Mouse (Mus musculus): Measurements from ENCODE around the gene Ugt1a6a. TPM values are rescaled to one million over a fixed set of nuclear protein-coding genes. Genes with fewer than 3 reads are reported as not detected.

The Ugt1a6a gene
- total and polyA plus RNA-seq, 3 experiments: not detected

DNA sequence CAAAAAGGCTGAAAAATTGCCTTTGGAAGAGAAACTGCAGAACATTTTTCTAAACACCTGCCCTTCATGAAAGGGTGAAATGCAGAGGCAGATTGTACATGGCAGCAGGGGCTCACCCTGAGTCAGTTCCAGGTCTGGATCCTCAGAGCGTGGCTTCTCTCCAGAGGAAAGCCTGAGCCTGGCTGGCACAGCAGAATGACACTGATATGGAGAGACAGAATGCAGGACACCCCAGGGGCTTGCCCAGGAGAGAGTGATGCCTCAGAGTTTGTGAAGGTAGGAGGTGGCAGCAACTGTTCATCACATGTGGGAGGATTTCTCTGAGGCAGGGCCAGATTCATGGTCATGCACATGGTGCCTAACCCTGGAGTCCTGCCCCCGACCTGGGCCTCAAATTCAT is 65.4 kb downstream of the Ugt1a6a start:
- no peak for TF ChIP-seq EP300 (IDR thresholded peaks at IDR 0.05; ENCODE audit: low read depth in 1 of 2, low read length in 2 of 2)
- TF ChIP-seq MAZ (IDR thresholded peaks at IDR 0.05; ENCODE audit: low read depth, low read length): no peak
- no peak for TF ChIP-seq ZMIZ1 (IDR thresholded peaks at IDR 0.05; ENCODE audit: low read depth, low read length)
- TF ChIP-seq RCOR1 (IDR thresholded peaks at IDR 0.05; ENCODE audit: low read depth, low read length): no peak
- no peak for TF ChIP-seq CHD1 (IDR thresholded peaks at IDR 0.05; ENCODE audit: low read depth, low read length)
- no peak for TF ChIP-seq POLR2AphosphoS2 (IDR thresholded peaks at IDR 0.05; ENCODE audit: low read length)
- no peak for TF ChIP-seq ELF1 (IDR thresholded peaks at IDR 0.05; ENCODE audit: low read depth, low read length)
- no peak for TF ChIP-seq GATA1 (IDR thresholded peaks at IDR 0.05; ENCODE audit: low read depth, low read length)
- TF ChIP-seq JUND (IDR thresholded peaks at IDR 0.05; ENCODE audit: low read depth, low read length): no peak
- no peak for TF ChIP-seq ZNF384 (IDR thresholded peaks at IDR 0.05; ENCODE audit: low read depth, low read length)
- TF ChIP-seq USF2 (IDR thresholded peaks at IDR 0.05; ENCODE audit: borderline replicate concordance in 1 of 2, insufficient read depth in 1 of 2, low read depth in 1 of 2, low read length in 2 of 2): no peak
- Histone ChIP-seq H3K27ac (ENCODE audit: control insufficient read depth, low read depth, low read length) (no peak overlapping the region), H3K9ac (ENCODE audit: control insufficient read depth, low read depth, low read length, poor library complexity, severe bottlenecking) (no peak overlapping the region), H3K4me3 (ENCODE audit: control insufficient read depth in 1 of 2, insufficient read depth in 1 of 2, low read depth in 2 of 2, low read length in 2 of 2) (no peak overlapping the region), H3K79me2 (ENCODE audit: control insufficient read depth, insufficient read depth, low read length, poor library complexity) (no peaks in the 10 kb centered on the region), H3K4me1 (ENCODE audit: control insufficient read depth in 1 of 2, insufficient read depth in 2 of 2, low read length in 2 of 2) (no peaks in the 10 kb centered on the region), H3K9me3 (replicated peaks; ENCODE audit: insufficient read depth, low read length) (no peaks in the 10 kb centered on the region), H3K36me3 (ENCODE audit: control insufficient read depth in 1 of 2, insufficient read depth in 2 of 2, low read length in 2 of 2) (no peaks in the 10 kb centered on the region), H3K27me3 (ENCODE audit: control insufficient read depth in 1 of 2, insufficient read depth in 2 of 2, low read length in 2 of 2) (peaks cover 2 to 3% of the 10 kb centered on the region in 2 experiments; a peak in 2 of 4 replicates)
- no peak for DNase-seq (ENCODE audit: low read depth, low spot score)

DNA sequence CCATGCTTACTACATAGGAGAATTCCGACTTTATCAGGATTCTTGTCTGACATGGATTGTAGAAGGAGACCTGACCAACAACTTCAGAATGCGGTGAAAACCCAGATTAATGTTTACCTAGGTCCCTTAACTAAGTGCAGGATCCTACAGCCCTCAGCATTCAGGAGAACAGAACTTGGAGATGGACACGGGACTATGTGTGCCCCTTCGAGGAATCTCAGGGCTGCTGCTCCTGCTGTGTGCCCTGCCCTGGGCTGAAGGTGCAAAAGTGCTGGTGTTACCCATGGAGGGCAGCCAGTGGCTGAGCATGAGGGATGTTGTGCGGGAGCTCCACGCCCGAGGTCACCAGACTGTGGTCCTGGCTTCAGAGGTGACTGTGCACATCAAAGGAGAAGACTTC is 65.8 kb downstream of the Ugt1a6a start, which contains the start of gene Ugt1a2:
Ugt1a2 (plus strand) TSS at position 146 of the 400 bp plus-strand sequence.
- Histone ChIP-seq H3K36me3 (ENCODE audit: control insufficient read depth in 1 of 2, insufficient read depth in 2 of 2, low read length in 2 of 2) (no peaks in the 10 kb centered on the region), H3K9me3 (replicated peaks; ENCODE audit: insufficient read depth, low read length) (no peaks in the 10 kb centered on the region), H3K9ac (ENCODE audit: control insufficient read depth, low read depth, low read length, poor library complexity, severe bottlenecking) (no peak within 1 kb of the TSS), H3K27me3 (ENCODE audit: control insufficient read depth in 1 of 2, insufficient read depth in 2 of 2, low read length in 2 of 2) (peaks cover 2 to 3% of the 10 kb centered on the region in 2 experiments; a peak in 2 of 4 replicates), H3K27ac (ENCODE audit: control insufficient read depth, low read depth, low read length) (no peak within 1 kb of the TSS), H3K4me1 (ENCODE audit: control insufficient read depth in 1 of 2, insufficient read depth in 2 of 2, low read length in 2 of 2) (no peaks in the 10 kb centered on the region), H3K79me2 (ENCODE audit: control insufficient read depth, insufficient read depth, low read length, poor library complexity) (no peaks in the 10 kb centered on the region), H3K4me3 (ENCODE audit: control insufficient read depth in 1 of 2, insufficient read depth in 1 of 2, low read depth in 2 of 2, low read length in 2 of 2) (no peak within 1 kb of the TSS)
- no peak for TF ChIP-seq SMC3 (IDR thresholded peaks at IDR 0.05; ENCODE audit: low read depth, low read length)
- TF ChIP-seq MYB (IDR thresholded peaks at IDR 0.05; ENCODE audit: low read depth, low read length): no peak
- TF ChIP-seq TCF12 (IDR thresholded peaks at IDR 0.05; ENCODE audit: low read depth, low read length): no peak
- no peak for TF ChIP-seq NELFE (IDR thresholded peaks at IDR 0.05; ENCODE audit: low read depth, low read length)
- TF ChIP-seq JUND (IDR thresholded peaks at IDR 0.05; ENCODE audit: low read depth, low read length): no peak
- TF ChIP-seq ZNF384 (IDR thresholded peaks at IDR 0.05; ENCODE audit: low read depth, low read length): no peak
- no peak for TF ChIP-seq SIN3A (IDR thresholded peaks at IDR 0.05; ENCODE audit: low read length)
- no peak for DNase-seq (ENCODE audit: low read depth, low spot score)
